Mouse (Mus musculus) kidney, adult 18-20 months (tissue): Measurements from ENCODE around the gene Colca2.

Experiments used
- DNase-seq: peaks from one replicate; pipeline ENCODE4 v3.0.0; 2021

The Colca2 gene

GRCm38 (mm10) chr9:51278500-51279381 lies at the start of gene Colca2:
Gene Colca2 (minus strand): TSS chr9:51278569.
- peak; percentile 86 for DNase-seq

DNA sequence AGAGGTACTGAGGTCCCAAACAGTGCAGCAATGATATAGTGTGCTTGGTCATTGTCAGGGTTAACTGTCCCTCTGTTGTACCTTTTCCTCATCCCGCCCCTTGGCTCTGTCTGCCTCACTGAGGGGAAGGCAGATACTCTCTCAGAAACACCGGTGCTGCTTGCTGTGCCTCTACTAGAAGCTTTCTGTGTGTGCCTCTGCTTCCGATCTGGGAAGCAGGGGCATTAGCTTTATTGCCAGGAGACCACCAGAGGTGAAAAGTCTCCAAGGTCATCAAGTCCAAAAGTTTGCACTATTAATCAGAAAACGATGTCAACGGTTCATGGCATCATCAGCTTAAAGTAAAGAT lies 49.2 kb upstream of the Colca2 start:
- DNase-seq: no peak

- DNase-seq: no peak
Measured at GRCm38 (mm10) chr9:51326619-51327554, 48.5 kb upstream of the Colca2 start.

DNA sequence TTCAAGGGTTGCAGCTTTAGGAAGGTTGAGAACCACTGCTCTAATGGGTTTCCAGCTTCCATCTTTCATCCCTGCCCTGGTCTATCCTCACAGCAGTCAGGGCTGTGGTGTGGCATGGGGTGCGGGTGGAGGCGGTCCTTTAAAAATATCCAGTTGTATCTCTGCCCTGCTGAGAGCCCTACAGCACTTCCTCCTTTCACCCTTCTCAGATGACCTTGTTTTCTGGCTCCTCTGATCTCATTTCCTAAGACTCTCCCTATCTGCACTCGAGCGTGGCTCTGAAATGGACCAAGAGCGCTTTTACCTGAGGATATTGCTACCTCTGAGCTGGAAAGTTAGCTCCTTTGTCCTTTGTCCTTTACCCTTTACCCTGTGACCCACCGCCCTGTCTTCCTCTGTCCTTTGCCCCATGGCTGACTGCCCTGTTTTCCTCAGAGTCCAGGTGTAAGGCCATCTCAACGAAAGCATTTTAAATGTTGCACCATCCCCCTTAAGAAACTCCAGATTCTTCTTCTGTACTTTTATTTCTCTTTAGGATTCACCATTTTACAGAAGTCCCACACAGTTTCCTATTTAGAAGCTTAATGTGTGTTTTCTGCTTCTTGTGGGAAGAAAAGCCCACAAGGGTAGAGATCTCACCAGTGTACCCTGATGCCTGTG lies 46.2 kb upstream of the Colca2 start:
- DNase-seq: no peak

DNA sequence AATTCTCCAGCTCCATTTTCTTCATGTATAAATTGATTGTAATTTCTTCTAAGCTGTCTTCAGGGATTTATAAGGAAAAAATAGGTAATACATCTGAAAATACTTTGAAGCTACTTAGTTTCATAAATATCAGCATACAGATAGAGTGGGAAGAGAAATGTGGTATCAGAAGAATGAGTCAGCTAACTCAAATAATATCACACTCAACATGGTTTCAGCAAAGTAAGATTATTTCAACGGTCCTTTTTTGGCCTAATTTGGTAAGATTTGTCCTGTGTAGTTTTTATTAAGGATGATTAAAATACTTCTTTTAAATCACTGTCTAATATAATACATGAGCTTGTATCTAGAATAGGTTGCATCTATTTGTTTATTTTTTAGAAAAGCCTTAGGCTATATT lies 41.7 kb upstream of the Colca2 start:
- no peak for DNase-seq

DNA sequence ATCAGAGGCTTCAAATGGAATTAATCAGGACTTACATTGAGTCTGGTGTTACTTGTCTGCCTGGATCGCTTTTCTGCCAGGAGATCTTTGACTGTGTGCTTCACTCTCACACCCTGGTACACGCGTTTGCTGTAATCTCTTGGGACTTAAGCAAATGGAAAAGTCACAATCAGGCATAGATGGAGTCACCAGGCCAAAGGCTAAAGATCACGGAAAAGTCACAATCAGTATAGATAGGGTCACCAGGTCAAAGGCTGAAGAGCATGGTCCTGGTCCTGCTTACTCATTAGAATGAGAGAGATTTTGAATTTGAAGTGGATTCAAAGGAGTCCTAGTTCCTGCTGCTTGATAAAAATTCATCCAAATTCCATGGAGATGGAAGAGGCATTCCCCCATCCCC lies 39.9 kb upstream of the Colca2 start:
- no peak for DNase-seq

GRCm38 (mm10) chr9:51317322-51317721 lies 39.0 kb upstream of the Colca2 start:
- DNase-seq: no peak

GRCm38 (mm10) chr9:51315402-51316063 lies 37.2 kb upstream of the Colca2 start:
- no peak for DNase-seq

GRCm38 (mm10) chr9:51312554-51313317 lies 34.4 kb upstream of the Colca2 start:
- DNase-seq: no peak

DNA sequence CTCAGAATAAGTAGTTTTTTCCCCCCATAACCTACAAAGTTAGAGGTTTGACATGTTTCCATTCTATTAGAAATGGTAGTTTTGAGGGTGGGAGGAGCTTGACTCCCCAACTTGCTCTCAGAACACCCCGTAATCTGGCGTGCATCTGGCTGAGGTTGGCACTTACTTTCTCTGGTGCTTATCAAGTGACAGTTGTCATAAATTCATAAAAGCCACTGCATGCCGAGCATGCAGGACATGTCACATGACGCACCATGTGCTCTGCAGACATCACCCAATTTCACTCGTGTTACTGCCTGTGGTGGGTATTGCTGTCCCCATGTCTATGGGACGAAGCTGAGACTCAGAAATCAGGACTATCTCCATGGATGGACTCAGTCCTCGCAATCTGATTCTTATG lies 32.1 kb upstream of the Colca2 start:
- DNase-seq: no peak

DNA sequence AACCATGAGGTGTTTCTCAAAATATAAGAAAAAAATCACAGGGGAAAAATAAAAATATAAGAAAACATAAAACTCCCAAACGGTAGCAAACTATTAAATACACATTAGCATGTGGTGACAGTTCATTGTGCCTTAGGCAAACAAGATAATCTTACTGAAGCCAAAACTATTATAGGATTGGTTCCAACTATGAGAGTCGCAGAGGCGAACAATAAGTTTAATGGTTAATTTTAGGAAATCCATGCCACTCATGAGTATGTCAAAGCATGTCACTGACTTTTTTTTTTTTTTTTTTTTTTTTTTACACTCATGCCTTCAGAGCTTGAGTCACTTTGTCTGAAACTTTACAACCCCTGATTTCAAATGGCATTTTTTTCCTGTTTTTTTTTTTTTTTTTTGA lies 28.0 kb upstream of the Colca2 start:
- no peak for DNase-seq

DNA sequence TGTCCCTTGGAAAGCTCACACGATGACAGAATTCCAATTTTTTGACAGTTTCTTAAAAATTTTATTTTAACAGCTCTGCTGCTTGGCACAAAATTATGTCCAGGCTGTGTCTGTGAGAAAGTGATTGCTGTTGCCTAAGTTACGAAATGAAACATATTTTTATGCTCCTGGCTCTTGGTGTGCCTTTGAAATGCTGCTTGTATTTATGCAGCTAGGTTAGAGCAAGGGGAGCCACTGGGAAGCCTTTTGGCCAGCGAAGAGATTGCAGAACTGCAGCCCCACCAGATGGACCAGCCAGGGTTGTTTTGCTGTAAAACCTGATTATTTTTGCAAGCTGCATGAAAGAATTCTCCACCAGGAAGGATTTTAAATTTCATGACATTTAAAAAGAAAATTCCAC lies 26.8 kb upstream of the Colca2 start:
- DNase-seq: no peak

DNA sequence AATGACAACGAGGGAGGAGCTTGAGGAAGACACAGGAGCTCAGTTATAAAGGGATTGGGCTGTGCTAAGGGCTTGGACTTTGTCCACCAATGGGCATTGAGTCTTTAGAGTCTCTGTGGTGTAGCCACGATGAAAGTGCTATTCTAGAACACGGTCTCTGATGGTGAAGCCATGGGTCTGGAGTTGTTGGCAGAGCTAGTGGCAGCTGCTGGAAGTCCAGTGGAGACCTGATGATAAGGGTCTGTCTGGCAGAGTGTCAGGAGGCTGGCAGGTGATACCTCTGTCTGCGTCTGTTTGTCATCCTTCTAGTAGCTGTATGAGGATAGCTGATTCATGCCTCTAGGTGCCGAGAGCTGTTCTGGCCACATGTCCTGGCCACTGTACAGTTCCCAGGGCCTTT lies 25.6 kb upstream of the Colca2 start:
- no peak for DNase-seq

DNA sequence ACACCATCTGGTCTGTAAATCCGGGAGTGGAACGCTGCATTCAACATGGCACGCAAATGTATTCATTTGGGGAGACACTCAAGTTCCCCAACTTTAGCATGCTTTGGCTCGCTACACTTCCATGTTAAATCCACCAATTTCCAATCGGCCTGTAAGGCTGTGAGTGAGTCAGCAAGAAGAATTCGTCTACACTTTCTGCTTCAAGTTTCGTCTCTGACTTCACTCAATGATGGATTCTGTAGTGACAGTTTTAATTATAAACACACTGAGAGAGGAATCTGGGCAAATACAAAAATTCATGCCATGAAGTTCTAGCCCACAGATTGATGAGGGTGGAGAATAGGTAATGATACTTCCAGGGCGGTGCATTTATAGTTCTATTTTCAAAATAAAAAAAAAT lies 15.2 kb upstream of the Colca2 start:
- no peak for DNase-seq

- peak; percentile 74 for DNase-seq
Measured at GRCm38 (mm10) chr9:51292674-51293073, 14.3 kb upstream of the Colca2 start.

- DNase-seq: no peak
Measured at GRCm38 (mm10) chr9:51290980-51291379, 12.6 kb upstream of the Colca2 start.

DNA sequence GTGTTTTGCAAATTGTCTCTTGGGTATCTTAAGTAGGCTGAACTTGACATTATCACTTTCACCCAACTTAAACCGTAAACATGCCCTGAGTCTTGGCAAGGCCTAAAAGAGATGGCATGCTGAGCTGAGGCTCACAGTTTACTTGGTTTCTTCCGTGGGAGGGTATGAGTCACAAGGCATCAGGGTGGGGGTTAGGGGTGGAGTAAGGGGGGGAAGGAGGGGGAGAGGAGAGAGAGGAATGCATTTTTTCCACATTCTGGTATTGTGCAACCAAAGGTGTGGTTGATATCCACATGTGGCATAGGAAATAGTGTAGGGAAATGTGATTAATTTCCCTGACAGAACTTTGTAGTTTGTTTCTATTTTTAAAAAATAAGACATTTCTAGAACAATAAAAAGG lies 7.7 kb upstream of the Colca2 start:
- no peak for DNase-seq

DNA sequence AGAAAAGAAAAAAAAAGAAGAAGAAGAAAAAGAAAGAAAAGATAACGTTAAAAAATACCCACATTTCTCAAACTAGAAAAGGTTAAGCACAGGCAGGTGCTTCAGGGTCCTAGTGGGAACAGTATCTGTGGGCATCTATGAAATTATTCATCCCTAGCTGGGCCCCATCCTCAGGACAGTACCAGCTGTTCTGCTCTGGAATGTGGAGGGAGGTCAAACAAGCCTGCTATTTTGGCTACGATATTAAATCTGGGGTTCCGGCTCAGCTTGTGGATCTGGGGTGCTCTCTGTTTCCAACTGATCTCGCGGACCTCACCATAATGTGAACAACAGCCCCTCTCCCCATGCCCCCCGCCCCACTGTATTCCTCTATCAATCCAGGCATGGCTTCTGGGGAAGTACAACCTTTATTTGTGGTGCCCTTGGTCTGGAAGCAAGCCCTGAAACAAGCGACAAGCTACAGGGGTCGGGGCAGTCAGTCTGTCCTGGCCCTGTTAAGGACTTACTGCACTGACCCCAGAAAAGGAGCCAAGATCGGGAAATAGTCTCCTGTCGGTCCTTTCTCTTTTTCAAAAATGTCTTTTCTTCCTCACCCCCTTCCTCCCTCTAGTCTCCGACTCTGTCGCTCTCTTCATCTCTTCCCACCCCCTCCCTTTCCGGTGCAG lies 403 bp downstream of the Colca2 start:
- no peak for DNase-seq

- no peak for DNase-seq
Measured at GRCm38 (mm10) chr9:51274678-51275077, 3.7 kb downstream of the Colca2 start.

- no peak for DNase-seq
Measured at GRCm38 (mm10) chr9:51273581-51274154, 4.7 kb downstream of the Colca2 start.

- no peak for DNase-seq
Measured at GRCm38 (mm10) chr9:51272102-51272501, 6.3 kb downstream of the Colca2 start.
